Mouse (Mus musculus): ENCODE results near the gene Orm3. TPM values are rescaled to one million over a fixed set of nuclear protein-coding genes. Genes with fewer than 3 reads are reported as not detected.
A peak's percentile ranks its signal among the peaks of the same experiment; 100 is the strongest.

The Orm3 gene
- polyA plus RNA-seq, 1 experiment from 2014 or later: not detected

DNA sequence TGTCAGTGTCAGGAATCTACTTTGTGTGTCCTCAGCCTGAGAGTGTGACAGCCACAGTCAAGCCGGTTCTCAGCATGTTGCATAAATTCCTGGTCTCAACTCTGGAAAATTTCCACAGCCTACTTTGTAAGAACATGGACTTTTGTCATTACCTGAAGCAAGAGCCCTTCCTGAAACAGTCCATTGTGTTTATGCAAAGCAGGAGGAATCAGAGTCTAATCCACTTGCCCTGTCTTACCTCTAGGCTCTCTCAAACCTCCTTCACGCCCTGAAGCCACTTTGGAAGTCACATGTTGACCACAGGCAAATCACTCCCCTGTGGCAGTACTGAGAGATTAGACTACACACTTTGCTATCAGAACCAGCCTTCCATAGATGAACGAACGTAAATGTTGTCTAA is 13.5 kb upstream of the Orm3 start:
- Histone ChIP-seq H3K4me2 (replicated peaks) (no peak overlapping the region), H3K36me3 (no peaks in the 10 kb centered on the region), H3K27ac (no peak overlapping the region), H3K4me3 (replicated peaks) (no peak overlapping the region), H3K27me3 (no peaks in the 10 kb centered on the region), H3K4me1 (replicated peaks) (no peaks in the 10 kb centered on the region), H3K9ac (replicated peaks) (no peak overlapping the region), H3K9me3 (no peaks in the 10 kb centered on the region)
- ATAC-seq: no peak
- WGBS: 70% methylated on average over 4 of the region's 4 CpGs

DNA sequence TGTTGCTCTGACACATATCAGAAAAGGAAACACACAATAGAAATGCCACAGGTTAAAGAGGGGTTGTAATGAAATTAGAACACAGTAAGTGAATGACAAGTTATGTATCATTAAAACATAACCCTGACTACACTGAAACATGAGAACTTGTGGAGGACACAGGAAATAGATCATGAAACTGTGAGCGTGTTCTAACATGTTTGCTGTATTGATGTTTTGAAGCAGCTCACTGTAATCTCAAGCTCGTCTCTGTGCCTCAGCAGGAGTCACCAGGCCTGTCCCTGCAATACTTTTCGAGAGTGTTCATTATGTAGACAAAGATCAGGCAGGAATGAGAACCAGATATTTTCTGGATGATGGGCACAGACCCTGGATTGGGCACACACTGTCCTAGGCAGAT is 12.4 kb upstream of the Orm3 start:
- WGBS: 75% methylated on average over 3 of the region's 3 CpGs
- no peak overlapping the region for H3K4me3 ChIP-seq (replicated peaks)
- H3K36me3 ChIP-seq: no peaks in the 10 kb centered on the region
- no peak overlapping the region for H3K4me2 ChIP-seq (replicated peaks)
- ATAC-seq: no peak
- no peak overlapping the region for H3K27ac ChIP-seq
- no peaks in the 10 kb centered on the region for H3K4me1 ChIP-seq (replicated peaks)
- no peak overlapping the region for H3K9ac ChIP-seq (replicated peaks)
- no peaks in the 10 kb centered on the region for H3K9me3 ChIP-seq
- no peaks in the 10 kb centered on the region for H3K27me3 ChIP-seq

DNA sequence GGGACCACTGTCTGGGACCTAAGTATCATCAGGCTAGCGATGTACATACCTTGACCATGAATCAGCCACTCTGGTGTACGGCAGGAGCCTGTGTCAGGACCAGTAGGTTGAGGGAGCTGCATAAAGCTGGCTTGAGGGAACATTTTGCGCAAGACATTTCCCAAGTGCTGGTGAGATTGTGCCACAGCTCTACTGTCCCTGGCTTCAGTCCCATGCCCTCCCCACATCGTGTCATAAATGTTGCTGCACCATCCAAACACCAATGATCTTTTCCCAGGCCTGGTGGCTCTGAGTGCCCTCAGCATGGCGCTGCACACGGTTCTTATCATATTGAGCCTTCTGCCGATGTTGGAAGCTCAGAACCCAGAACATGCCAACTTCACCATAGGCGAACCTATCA is 11.7 kb upstream of the Orm3 start, which contains the start of gene Orm1:
Gene Orm1, plus strand, starts transcription at position 266 of the 400 bp plus-strand sequence.
- Histone ChIP-seq H3K36me3 (no peaks in the 10 kb centered on the region), H3K27ac (no peak within 1 kb of the TSS), H3K4me1 (replicated peaks) (no peaks in the 10 kb centered on the region), H3K9ac (replicated peaks) (no peak within 1 kb of the TSS), H3K27me3 (no peaks in the 10 kb centered on the region), H3K4me3 (replicated peaks) (no peak within 1 kb of the TSS), H3K9me3 (no peaks in the 10 kb centered on the region), H3K4me2 (replicated peaks) (no peak within 1 kb of the TSS)
- ATAC-seq: no peak
- 89% methylated on average over 8 of the region's 8 CpGs for WGBS

DNA sequence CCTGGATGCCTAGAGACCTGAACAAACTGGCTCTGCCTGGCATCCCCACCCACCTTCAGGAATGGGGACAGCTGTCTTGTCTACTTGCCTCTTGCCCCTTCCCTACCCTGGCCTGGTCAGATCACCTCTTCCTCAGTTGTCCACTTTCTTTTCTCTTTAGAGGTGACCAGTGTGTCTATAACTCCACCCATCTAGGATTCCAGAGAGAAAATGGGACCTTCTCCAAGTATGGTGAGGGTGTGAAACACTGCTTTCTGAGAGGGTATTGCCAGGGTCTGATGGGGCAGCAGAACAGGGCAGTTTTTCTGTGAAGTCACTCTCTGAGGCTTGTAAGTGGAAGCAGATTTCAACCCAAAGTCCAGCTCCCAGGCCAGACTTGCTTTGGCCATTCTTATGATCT is 10.7 kb upstream of the Orm3 start:
- ATAC-seq: no peak
- Histone ChIP-seq H3K4me1 (replicated peaks) (no peaks in the 10 kb centered on the region), H3K9me3 (no peaks in the 10 kb centered on the region), H3K4me2 (replicated peaks) (no peak overlapping the region), H3K27me3 (no peaks in the 10 kb centered on the region), H3K9ac (replicated peaks) (no peak overlapping the region), H3K27ac (no peak overlapping the region), H3K4me3 (replicated peaks) (no peak overlapping the region), H3K36me3 (no peaks in the 10 kb centered on the region)

DNA sequence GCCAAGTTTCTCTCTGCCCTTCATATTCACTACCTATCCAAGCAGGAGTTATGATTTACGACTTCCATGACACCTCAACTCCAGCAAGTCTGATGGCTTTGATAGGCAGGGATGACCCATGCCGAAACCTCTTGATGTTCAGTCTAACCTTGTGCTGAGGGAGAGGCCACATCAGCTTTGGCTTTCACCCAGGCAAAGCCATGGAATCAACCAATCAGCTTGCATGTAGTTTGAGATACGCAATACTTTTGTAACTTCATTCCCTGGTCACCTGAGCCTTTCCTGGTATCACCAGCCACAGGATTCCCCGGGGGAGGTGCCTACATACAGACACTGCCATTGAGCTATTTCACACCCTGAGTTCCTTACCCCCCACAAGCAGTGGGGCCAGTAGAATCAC is 9.3 kb upstream of the Orm3 start:
- Histone ChIP-seq H3K27me3 (no peaks in the 10 kb centered on the region), H3K9me3 (no peaks in the 10 kb centered on the region), H3K4me1 (replicated peaks) (no peaks in the 10 kb centered on the region), H3K4me3 (replicated peaks) (no peak overlapping the region), H3K4me2 (replicated peaks) (no peak overlapping the region), H3K9ac (replicated peaks) (no peak overlapping the region), H3K27ac (no peak overlapping the region), H3K36me3 (no peaks in the 10 kb centered on the region)
- ATAC-seq: no peak
- 90% methylated on average over 4 of the region's 4 CpGs for WGBS

DNA sequence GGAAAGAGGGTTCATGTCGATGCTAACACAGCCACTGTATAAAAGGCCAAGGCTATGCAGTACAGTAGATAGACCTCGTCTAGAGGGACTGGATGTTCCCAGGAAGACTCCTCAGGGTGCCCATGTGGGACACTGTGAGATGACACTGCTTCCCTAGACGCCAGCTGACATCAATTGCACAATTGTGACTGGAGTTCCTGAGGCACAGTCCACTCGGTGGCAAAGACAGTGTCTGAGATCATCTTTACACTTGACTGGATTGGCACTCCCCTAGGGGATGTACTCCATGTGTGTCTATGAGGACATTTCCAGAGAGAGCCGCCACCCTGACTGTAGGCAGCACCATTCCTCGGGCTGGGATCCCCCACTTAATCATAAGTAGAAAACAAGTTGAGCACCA is 7.4 kb upstream of the Orm3 start:
- Histone ChIP-seq H3K27ac (no peak overlapping the region), H3K27me3 (no peaks in the 10 kb centered on the region), H3K36me3 (no peaks in the 10 kb centered on the region), H3K9ac (replicated peaks) (no peak overlapping the region), H3K4me2 (replicated peaks) (no peak overlapping the region), H3K4me3 (replicated peaks) (no peak overlapping the region), H3K4me1 (replicated peaks) (no peaks in the 10 kb centered on the region), H3K9me3 (no peaks in the 10 kb centered on the region)
- no peak for ATAC-seq
- WGBS: 76% methylated on average over 6 of the region's 6 CpGs

DNA sequence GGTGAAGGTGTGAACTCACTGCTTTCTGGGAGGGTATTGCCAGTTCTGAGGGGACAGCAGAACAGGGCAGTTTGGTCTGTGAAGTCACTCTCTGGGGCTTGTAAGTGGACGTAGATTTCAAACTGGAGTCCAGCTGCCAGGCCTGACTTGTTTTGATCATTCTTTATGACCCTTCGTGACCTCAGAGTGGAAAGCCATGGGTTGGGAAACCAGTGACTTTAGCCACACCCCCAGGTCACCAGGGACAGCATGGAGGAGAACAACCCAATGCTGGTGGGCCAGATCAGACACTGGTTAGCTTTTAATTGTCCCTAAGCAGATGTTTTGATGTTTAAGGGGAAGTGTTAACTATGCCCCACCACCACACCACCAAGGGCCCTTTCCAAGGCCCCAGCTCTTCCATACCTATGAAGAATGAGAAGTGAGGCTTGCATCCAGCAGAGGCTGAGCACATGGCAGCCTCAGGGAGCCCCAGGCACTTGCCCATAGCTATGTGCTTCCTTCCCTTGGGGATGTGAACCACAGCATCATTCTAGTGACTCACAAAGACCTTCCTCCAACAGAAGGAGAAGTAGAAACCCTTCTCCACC is 1.1 kb downstream of the Orm3 start:
- Histone ChIP-seq H3K9ac (replicated peaks) (no peak overlapping the region), H3K27me3 (no peaks in the 10 kb centered on the region), H3K36me3 (no peaks in the 10 kb centered on the region), H3K4me1 (replicated peaks) (0 out of 2 replicates have a peak, but pooled peaks cover 4% of the 10 kb centered on the region), H3K9me3 (no peaks in the 10 kb centered on the region), H3K27ac (no peak overlapping the region), H3K4me3 (replicated peaks) (no peak overlapping the region), H3K4me2 (replicated peaks) (no peak overlapping the region)
- no peak for ATAC-seq
- 57% methylated on average over 2 of the region's 2 CpGs for WGBS

DNA sequence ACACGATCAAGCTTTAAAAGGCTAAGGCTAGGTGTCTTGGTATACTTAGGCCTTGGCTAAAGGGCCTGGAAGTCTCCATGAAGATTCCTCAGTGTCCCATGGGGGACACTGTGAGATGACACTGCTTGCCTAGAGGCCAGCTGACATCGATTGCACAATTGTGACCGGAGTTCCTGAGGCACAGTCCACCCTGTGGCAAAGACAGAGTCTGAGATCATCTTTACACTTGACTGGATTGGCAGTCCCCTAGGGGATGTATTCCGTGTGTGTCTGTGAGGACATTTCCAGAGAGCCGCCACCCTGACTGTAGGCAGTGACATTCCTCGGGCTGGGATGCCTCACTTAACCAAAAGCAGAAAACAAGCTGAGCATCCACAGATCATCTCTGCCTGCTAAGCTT is 3.9 kb downstream of the Orm3 start:
- no peak overlapping the region for H3K4me3 ChIP-seq (replicated peaks)
- H3K4me1 ChIP-seq (replicated peaks): 0 out of 2 replicates have a peak, but pooled peaks cover 4% of the 10 kb centered on the region
- no peaks in the 10 kb centered on the region for H3K36me3 ChIP-seq
- H3K9me3 ChIP-seq: no peaks in the 10 kb centered on the region
- no peak overlapping the region for H3K9ac ChIP-seq (replicated peaks)
- H3K4me2 ChIP-seq (replicated peaks): no peak overlapping the region
- H3K27me3 ChIP-seq: no peaks in the 10 kb centered on the region
- ATAC-seq: no peak
- 75% methylated on average over 6 of the region's 6 CpGs for WGBS
- no peak overlapping the region for H3K27ac ChIP-seq

DNA sequence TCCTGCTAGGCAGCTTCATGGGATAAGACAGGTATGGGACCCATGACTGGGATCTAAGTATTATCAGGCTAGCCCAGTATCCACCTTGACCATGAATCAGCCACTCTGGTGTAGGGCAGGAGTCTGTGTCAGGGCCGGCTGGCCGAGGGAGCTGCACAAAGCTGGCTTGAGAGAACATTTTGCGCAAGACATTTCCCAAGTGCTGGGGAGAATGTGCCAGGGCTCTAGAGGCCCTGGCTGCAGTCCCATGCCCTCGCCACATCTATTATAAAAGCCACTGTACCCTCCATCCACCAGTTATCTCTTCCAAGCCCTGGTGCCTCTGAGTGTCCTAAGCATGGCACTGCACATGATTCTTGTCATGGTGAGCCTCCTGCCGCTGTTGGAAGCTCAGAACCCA is 6.2 kb downstream of the Orm3 start, which contains the start of gene Orm2:
Gene Orm2, plus strand, starts transcription at position 300 of the 400 bp plus-strand sequence.
- Histone ChIP-seq H3K36me3 (no peaks in the 10 kb centered on the region; the same call in 1 of the 2 replicates), H3K4me3 (replicated peaks) (no peak within 1 kb of the TSS), H3K9me3 (no peaks in the 10 kb centered on the region), H3K4me1 (replicated peaks) (0 out of 2 replicates have a peak, but pooled peaks cover 4% of the 10 kb centered on the region), H3K4me2 (replicated peaks) (no peak within 1 kb of the TSS), H3K27ac (no peak within 1 kb of the TSS), H3K27me3 (no peaks in the 10 kb centered on the region), H3K9ac (replicated peaks) (no peak within 1 kb of the TSS)
- ATAC-seq: no peak
- WGBS: 97% methylated on average over 5 of the region's 5 CpGs

DNA sequence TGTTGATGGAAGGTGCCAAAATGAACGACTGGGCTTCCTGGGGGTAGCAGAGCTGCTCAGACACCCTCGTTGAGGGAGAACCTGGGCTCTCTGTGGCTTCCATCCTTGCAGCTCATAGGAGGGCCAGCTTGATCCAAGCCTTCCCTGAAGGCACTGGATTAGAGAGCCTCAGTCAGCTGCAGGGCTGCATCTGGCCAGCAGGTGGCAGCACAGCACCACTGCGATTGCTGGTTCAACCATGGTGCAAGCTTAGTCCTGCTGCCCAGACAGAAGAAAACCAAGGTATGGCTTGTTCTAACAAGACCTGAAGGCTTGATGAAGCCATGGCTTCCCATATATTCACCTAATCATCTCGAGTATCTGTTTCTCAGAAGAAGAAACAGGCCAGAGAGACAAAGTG is 12.6 kb downstream of the Orm3 start:
- peak; percentile 59 for ATAC-seq
- 18% methylated on average over 4 of the region's 4 CpGs for WGBS
- Histone ChIP-seq H3K27ac (no peak overlapping the region), H3K27me3 (no peaks in the 10 kb centered on the region), H3K36me3 (peaks cover 40% of the 10 kb centered on the region), H3K4me1 (replicated peaks) (peaks cover 8% of the 10 kb centered on the region; the same call in 1 of the 2 replicates), H3K9me3 (no peaks in the 10 kb centered on the region), H3K4me3 (replicated peaks) (no peak overlapping the region), H3K4me2 (replicated peaks) (no peak overlapping the region), H3K9ac (replicated peaks) (no peak overlapping the region)

DNA sequence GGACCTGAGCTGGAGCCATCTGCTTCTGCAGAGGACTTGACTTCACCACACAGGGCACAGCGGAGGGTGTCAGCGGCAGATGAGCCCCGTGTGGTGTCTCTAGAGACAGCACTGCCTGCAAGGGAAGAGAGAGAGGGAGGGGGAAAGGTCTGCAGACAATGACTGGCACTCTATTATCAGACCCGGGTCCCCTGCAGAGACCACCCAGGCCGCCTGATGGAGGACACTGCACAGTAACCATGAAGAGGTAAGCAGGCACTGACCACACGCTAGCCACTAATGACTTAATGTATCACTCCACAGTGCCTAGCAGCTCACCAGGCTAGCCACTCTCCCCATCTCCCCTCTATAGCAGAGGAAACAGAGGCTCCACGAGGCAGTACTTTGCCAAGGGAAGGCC is 14.9 kb downstream of the Orm3 start:
- Histone ChIP-seq H3K27me3 (no peaks in the 10 kb centered on the region), H3K4me1 (replicated peaks) (peaks cover 8% of the 10 kb centered on the region; the same call in 1 of the 2 replicates), H3K4me3 (replicated peaks) (no peak overlapping the region), H3K9me3 (no peaks in the 10 kb centered on the region), H3K36me3 (peaks cover 63% of the 10 kb centered on the region), H3K27ac (peak overlapping the region; percentile 10; the same call in 1 of the 2 replicates), H3K4me2 (replicated peaks) (no peak overlapping the region), H3K9ac (replicated peaks) (no peak overlapping the region)
- ATAC-seq: 0 out of 2 replicates have a peak, but pooled peaks have one; percentile 15
- WGBS: 28% methylated on average over 7 of the region's 7 CpGs

DNA sequence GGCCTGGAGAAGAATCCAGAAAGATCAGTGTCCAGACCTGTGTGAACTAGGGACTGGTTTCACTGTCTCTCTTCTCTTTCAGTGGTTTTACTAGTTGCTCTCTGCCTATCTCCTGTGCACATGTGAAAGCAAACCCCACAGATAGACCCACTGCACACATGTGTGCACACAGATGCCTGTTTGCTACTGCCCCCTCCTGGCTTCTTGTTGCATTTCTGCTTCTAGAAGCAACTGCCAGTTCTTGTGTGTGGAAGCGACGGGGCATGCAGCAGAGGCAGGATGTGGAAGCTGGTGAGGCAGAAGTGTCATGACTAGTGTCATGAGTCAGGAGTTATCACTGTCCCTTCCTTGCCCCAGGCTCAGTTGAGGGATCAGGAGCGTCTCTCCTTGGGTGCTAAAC is 15.9 kb downstream of the Orm3 start:
- H3K4me2 ChIP-seq (replicated peaks): no peak overlapping the region
- H3K9me3 ChIP-seq: no peaks in the 10 kb centered on the region
- H3K36me3 ChIP-seq: peaks cover 73% of the 10 kb centered on the region
- no peak overlapping the region for H3K4me3 ChIP-seq (replicated peaks)
- peaks cover 8% of the 10 kb centered on the region; the same call in 1 of the 2 replicates for H3K4me1 ChIP-seq (replicated peaks)
- no peak overlapping the region for H3K27ac ChIP-seq
- 63% methylated on average over 3 of the region's 3 CpGs for WGBS
- ATAC-seq: no peak
- no peak overlapping the region for H3K9ac ChIP-seq (replicated peaks)
- no peaks in the 10 kb centered on the region for H3K27me3 ChIP-seq

DNA sequence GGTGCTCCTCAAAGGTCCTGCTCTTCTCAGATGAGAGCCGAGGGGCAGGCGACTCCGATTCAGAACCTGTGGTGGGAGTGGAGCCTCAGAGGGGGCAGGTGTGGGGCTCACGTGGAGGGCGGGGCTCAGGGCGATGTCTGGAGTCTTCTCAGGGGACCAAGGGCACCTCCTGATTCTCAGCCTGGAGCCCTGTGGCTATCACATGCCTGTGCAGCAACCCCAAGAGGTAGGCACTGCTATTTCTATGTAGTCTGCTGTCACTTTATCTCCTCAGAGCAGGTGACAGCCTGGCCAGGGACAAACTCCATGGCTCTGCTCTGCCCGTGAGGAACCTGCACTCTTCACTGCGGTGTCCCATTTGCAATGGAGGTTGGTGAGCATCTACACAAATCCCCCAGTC is 17.4 kb downstream of the Orm3 start:
- Histone ChIP-seq H3K4me3 (replicated peaks) (no peak overlapping the region), H3K4me2 (replicated peaks) (no peak overlapping the region), H3K36me3 (peaks cover 76% of the 10 kb centered on the region), H3K9ac (replicated peaks) (no peak overlapping the region), H3K27me3 (no peaks in the 10 kb centered on the region), H3K27ac (no peak overlapping the region), H3K9me3 (no peaks in the 10 kb centered on the region), H3K4me1 (replicated peaks) (peaks cover 8% of the 10 kb centered on the region; the same call in 1 of the 2 replicates)
- no peak for ATAC-seq
- 92% methylated on average over 8 of the region's 8 CpGs for WGBS

Measured in midbrain, embryonic 13.5 days (tissue).